ENCODE assay signal across 8 mouse cellular contexts in genomic region chr8:66486084-66486763, GRCm38 (mm10). TPM values are rescaled to one million over a fixed set of nuclear protein-coding genes. Genes with fewer than 3 reads are reported as not detected.
DNase-seq lines count a peak whose midpoint lies in the region; ATAC-seq and TF ChIP-seq lines count a peak whose summit lies in the region.

Gene Tma16 (minus strand): TSS chr8:66486530.

- H3K27ac ChIP-seq in embryonic facial prominence, embryonic 14.5 days (replicated peaks; ENCODE audit: low read depth, low read length): peak within 1 kb of the TSS; percentile 36; the same call in 1 of the 2 replicates
- peak within 1 kb of the TSS; percentile 49; the same call in 1 of the 2 replicates for H3K27ac ChIP-seq in limb, embryonic 14.5 days (replicated peaks; ENCODE audit: low read depth, low read length)
- peak within 1 kb of the TSS; percentile 67; the same call in 1 of the 2 replicates for H3K27ac ChIP-seq in midbrain, postnatal 0 days (ENCODE audit: low read depth, low read length)

- TF ChIP-seq CTCF in midbrain, postnatal 0 days (IDR thresholded peaks at IDR 0.05): no peak; the same call in 1 of the 2 replicates

- under 1% methylated on average over 31 of the region's 45 CpGs for WGBS in embryonic facial prominence, embryonic 14.5 days
- WGBS in limb, embryonic 14.5 days: 0% methylated on average over 42 of the region's 45 CpGs
- under 1% methylated on average over 45 of the region's 45 CpGs for WGBS in midbrain, postnatal 0 days

- peak within 1 kb of the TSS; percentile 68 for H3K4me2 ChIP-seq in embryonic facial prominence, embryonic 14.5 days (ENCODE audit: low read depth, low read length)
- peak within 1 kb of the TSS; percentile 54 for H3K4me2 ChIP-seq in limb, embryonic 14.5 days (replicated peaks; ENCODE audit: low read depth, low read length, severe bottlenecking)
- H3K4me2 ChIP-seq in midbrain, postnatal 0 days (ENCODE audit: low read depth, low read length, poor library complexity, severe bottlenecking): peak within 1 kb of the TSS; percentile 80

- peak within 1 kb of the TSS; percentile 77 for H3K4me3 ChIP-seq in embryonic facial prominence, embryonic 14.5 days (ENCODE audit: low read depth, low read length)
- peak within 1 kb of the TSS; percentile 93 for H3K4me3 ChIP-seq in limb, embryonic 14.5 days (replicated peaks; ENCODE audit: low read length)
- peak within 1 kb of the TSS; percentile 99 for H3K4me3 ChIP-seq in midbrain, postnatal 0 days (ENCODE audit: low read depth, low read length)

- ATAC-seq in embryonic facial prominence, embryonic 14.5 days (ENCODE audit: low read depth): peak; percentile 98
- peak; percentile 97 for ATAC-seq in limb, embryonic 14.5 days (ENCODE audit: low FRiP score, low read depth)
- ATAC-seq in midbrain, postnatal 0 days (ENCODE audit: low FRiP score): peak; percentile 95

- peak; percentile 92 for DNase-seq in 3T3-L1 (ENCODE audit: low read depth, low spot score)
- DNase-seq in adrenal gland, postnatal 4 days (ENCODE audit: low spot score in 2 of 2): peak; percentile 63 to 65
- DNase-seq in embryonic facial prominence, embryonic 14.5 days (ENCODE audit: low spot score): peak; percentile 90
- peak; percentile 84 for DNase-seq in heart, adult 8-10 months (ENCODE audit: low spot score)
- peak; percentile 83 for DNase-seq in kidney, adult 9 months
- peak; percentile 84 for DNase-seq in limb, embryonic 14.5 days (ENCODE audit: low spot score)
- peak; percentile 93 for DNase-seq in midbrain, postnatal 0 days (ENCODE audit: low spot score)
- DNase-seq in spleen, postnatal 14 days (ENCODE audit: low spot score in 2 of 2): peak; percentile 49 to 67

- H3K36me3 ChIP-seq in embryonic facial prominence, embryonic 14.5 days (ENCODE audit: control insufficient read depth, insufficient read depth, low read length): peaks cover 19% of the 10 kb centered on the region
- H3K36me3 ChIP-seq in limb, embryonic 14.5 days (ENCODE audit: control insufficient read depth, insufficient read depth, low read length): peaks cover 22% of the 10 kb centered on the region
- peaks cover 9% of the 10 kb centered on the region; the same call in 1 of the 2 replicates for H3K36me3 ChIP-seq in midbrain, postnatal 0 days (ENCODE audit: insufficient read depth, low read length)

- H3K27me3 ChIP-seq in embryonic facial prominence, embryonic 14.5 days (replicated peaks; ENCODE audit: control insufficient read depth, insufficient read depth, low read length): no peaks in the 10 kb centered on the region
- H3K27me3 ChIP-seq in limb, embryonic 14.5 days (ENCODE audit: control insufficient read depth, insufficient read depth, low read length): no peaks in the 10 kb centered on the region
- H3K27me3 ChIP-seq in midbrain, postnatal 0 days (ENCODE audit: insufficient read depth, low read length): no peaks in the 10 kb centered on the region; the same call in 1 of the 2 replicates

- no peaks in the 10 kb centered on the region for H3K9me3 ChIP-seq in embryonic facial prominence, embryonic 14.5 days (ENCODE audit: control insufficient read depth, low read length)
- no peaks in the 10 kb centered on the region for H3K9me3 ChIP-seq in limb, embryonic 14.5 days (ENCODE audit: control insufficient read depth, low read length)
- H3K9me3 ChIP-seq in midbrain, postnatal 0 days (ENCODE audit: low read length): no peaks in the 10 kb centered on the region

- peaks cover 4% of the 10 kb centered on the region; the same call in 1 of the 2 replicates for H3K4me1 ChIP-seq in embryonic facial prominence, embryonic 14.5 days (ENCODE audit: control insufficient read depth, insufficient read depth, low read length)
- 0 out of 2 replicates have a peak, but pooled peaks cover 6% of the 10 kb centered on the region for H3K4me1 ChIP-seq in limb, embryonic 14.5 days (ENCODE audit: control insufficient read depth, insufficient read depth, low read length)
- H3K4me1 ChIP-seq in midbrain, postnatal 0 days (ENCODE audit: insufficient read depth, low read length): peaks cover 3% of the 10 kb centered on the region; the same call in 1 of the 2 replicates

- H3K9ac ChIP-seq in embryonic facial prominence, embryonic 14.5 days (ENCODE audit: low read depth, low read length): peak within 1 kb of the TSS; percentile 86
- H3K9ac ChIP-seq in limb, embryonic 14.5 days (ENCODE audit: low read depth, low read length, severe bottlenecking): peak within 1 kb of the TSS; percentile 86
- H3K9ac ChIP-seq in midbrain, postnatal 0 days (replicated peaks; ENCODE audit: low read length, poor library complexity, severe bottlenecking): peak within 1 kb of the TSS; percentile 77

- peak; percentile 62; the same call in 1 of the 2 replicates for TF ChIP-seq POLR2A in limb, embryonic 14.5 days (IDR thresholded peaks at IDR 0.05; ENCODE audit: borderline replicate concordance, extremely low read depth, insufficient read depth, insufficient read length)

RNA-seq across cellular contexts. Expression of gene Tma16, which starts in this region (rescaled TPM):
- 10 to 100 TPM; 12.2 to 13.8 TPM for total RNA-seq in adrenal gland, postnatal 4 days (2021)
- 10.6 and 10.9 TPM in 2 replicates for polyA plus RNA-seq in embryonic facial prominence, embryonic 14.5 days (2014; fragmentation: Nextera tagmentation; extraction: Ambion mirVana)
- 1 to 10 TPM; 3.2 to 4.1 (median 3.7) TPM for total RNA-seq in heart, adult 8-10 months (2022)
- polyA plus RNA-seq in limb, embryonic 14.5 days (2012; rRNA removed): 8.7 and 10.7 TPM in 2 replicates
- 13.1 and 13.5 TPM in 2 replicates for polyA plus RNA-seq in limb, embryonic 14.5 days (2014; fragmentation: Nextera tagmentation; extraction: Ambion mirVana)
- 13.3 and 14.8 TPM in 2 replicates for total RNA-seq in midbrain, postnatal 0 days (2014; rRNA removed)
- polyA plus RNA-seq in midbrain, postnatal 0 days (2015; fragmentation: Nextera tagmentation; extraction: Ambion mirVana): 10.9 and 12.5 TPM in 2 replicates

Comparison
In these comparisons a context has a peak if more than half of its experiments do, and no peak if none do; other contexts are left out.
1. Peak in every context shown above with its lines: DNase-seq, ATAC-seq, H3K4me3 ChIP-seq and H3K27ac ChIP-seq.